Mouse (Mus musculus) erythroblast, embryonic 14.5 days (primary cell): ENCODE results near the gene Prr13. TPM values are rescaled to one million over a fixed set of nuclear protein-coding genes. Genes with fewer than 3 reads are reported as not detected.

Experiments
- H3K27me3 ChIP-seq: 2 replicates; pipeline ENCODE4 v1.6.1; 2012; ENCODE audit warnings: inconsistent platforms; ENCODE audit not compliant: control insufficient read depth
- H3K36me3 ChIP-seq: 2 replicates; pipeline ENCODE4 v1.6.1; 2012; ENCODE audit warnings: mild to moderate bottlenecking, inconsistent platforms; ENCODE audit not compliant: control insufficient read depth
- H3K4me1 ChIP-seq: 2 replicates; pipeline ENCODE4 v1.6.1; 2012; ENCODE audit warnings: inconsistent platforms; ENCODE audit not compliant: control insufficient read depth
- H3K4me3 ChIP-seq: replicated peaks from 2 replicates; pipeline ENCODE3; 2012; ENCODE audit warnings: moderate library complexity, mild to moderate bottlenecking, inconsistent platforms
- H3K9me3 ChIP-seq: 2 replicates; pipeline ENCODE4 v1.6.1; 2012; ENCODE audit warnings: low read length, inconsistent platforms, mixed read lengths; ENCODE audit not compliant: control insufficient read depth
- GATA1 ChIP-seq: IDR thresholded peaks from 2 replicates; pipeline ENCODE4 v1.6.1; 2012; ENCODE audit warnings: low read length, inconsistent platforms, mixed read lengths
- TAL1 ChIP-seq: IDR thresholded peaks from 3 replicates; pipeline ENCODE4 v1.6.1; 2012; ENCODE audit warnings: low read length, inconsistent platforms, mixed read lengths
- polyA plus RNA-seq: library from polyadenylated mRNA; stranded (reverse); fragments of >175 nt; gene quantifications from 2 replicates; pipeline ENCODE4 v1.2.3, GENCODE M21; 2012

Gene Prr13
- polyA plus RNA-seq, 1 experiment: 28.4 TPM

- no peaks in the 10 kb centered on the region for H3K9me3 ChIP-seq
- TF ChIP-seq GATA1 (no peak), TAL1 (no peak)
- no peak overlapping the region for H3K4me3 ChIP-seq
- peaks cover 37% of the 10 kb centered on the region for H3K36me3 ChIP-seq
- peaks cover 13% of the 10 kb centered on the region for H3K4me1 ChIP-seq
- peaks cover 29% of the 10 kb centered on the region for H3K27me3 ChIP-seq
Measured at GRCm38 (mm10) chr15:102506464-102506830, 47.6 kb downstream of the Prr13 start.

GRCm38 (mm10) chr15:102506864-102507263 is 48.0 kb downstream of the Prr13 start:
- H3K4me1 ChIP-seq: peaks cover 14% of the 10 kb centered on the region
- H3K9me3 ChIP-seq: no peaks in the 10 kb centered on the region
- H3K27me3 ChIP-seq: peaks cover 33% of the 10 kb centered on the region
- TF ChIP-seq TAL1 (no peak), GATA1 (no peak)
- H3K36me3 ChIP-seq: peaks cover 32% of the 10 kb centered on the region
- H3K4me3 ChIP-seq: no peak overlapping the region

GRCm38 (mm10) chr15:102507561-102507960 is 48.7 kb downstream of the Prr13 start:
- Histone ChIP-seq H3K4me3 (no peak overlapping the region), H3K9me3 (no peaks in the 10 kb centered on the region), H3K27me3 (peaks cover 39% of the 10 kb centered on the region), H3K36me3 (peaks cover 25% of the 10 kb centered on the region), H3K4me1 (peaks cover 16% of the 10 kb centered on the region)
- TF ChIP-seq GATA1: no peak
- TF ChIP-seq TAL1: no peak

- H3K9me3 ChIP-seq: no peaks in the 10 kb centered on the region
- H3K36me3 ChIP-seq: peaks cover 18% of the 10 kb centered on the region
- peaks cover 16% of the 10 kb centered on the region for H3K4me1 ChIP-seq
- TF ChIP-seq GATA1 (no peak), TAL1 (no peak)
- H3K4me3 ChIP-seq: no peak overlapping the region
- peaks cover 39% of the 10 kb centered on the region for H3K27me3 ChIP-seq
Measured at GRCm38 (mm10) chr15:102508336-102508735, 49.5 kb downstream of the Prr13 start.

GRCm38 (mm10) chr15:102510110-102510509 is 51.3 kb downstream of the Prr13 start:
- Histone ChIP-seq H3K36me3 (peaks cover 2% of the 10 kb centered on the region), H3K4me1 (peaks cover 16% of the 10 kb centered on the region), H3K27me3 (peaks cover 39% of the 10 kb centered on the region), H3K9me3 (no peaks in the 10 kb centered on the region), H3K4me3 (peak overlapping the region; percentile 65)
- no peak for TF ChIP-seq GATA1
- TF ChIP-seq TAL1: no peak

- Histone ChIP-seq H3K36me3 (no peaks in the 10 kb centered on the region), H3K9me3 (no peaks in the 10 kb centered on the region)
- TF ChIP-seq GATA1 (no peak), TAL1 (no peak)
Measured at GRCm38 (mm10) chr15:102510590-102511284, 51.9 kb downstream of the Prr13 start.

GRCm38 (mm10) chr15:102511285-102511833 is 52.5 kb downstream of the Prr13 start:
- no peak overlapping the region for H3K4me3 ChIP-seq
- TF ChIP-seq GATA1 (no peak), TAL1 (no peak)
- H3K27me3 ChIP-seq: peaks cover 50% of the 10 kb centered on the region

More at GRCm38 (mm10) chr15:102510590-102511284, 51.9 kb downstream of the Prr13 start:
- Histone ChIP-seq H3K4me1 (peaks cover 16% of the 10 kb centered on the region), H3K4me3 (peak overlapping the region; percentile 65), H3K27me3 (peaks cover 44% of the 10 kb centered on the region)

GRCm38 (mm10) chr15:102512010-102512409 is 53.2 kb downstream of the Prr13 start:
- no peak overlapping the region for H3K4me3 ChIP-seq
- H3K27me3 ChIP-seq: peaks cover 54% of the 10 kb centered on the region
- peaks cover 29% of the 10 kb centered on the region for H3K4me1 ChIP-seq
- H3K9me3 ChIP-seq: no peaks in the 10 kb centered on the region
- no peaks in the 10 kb centered on the region for H3K36me3 ChIP-seq
- TF ChIP-seq TAL1 (no peak), GATA1 (no peak)

More at GRCm38 (mm10) chr15:102511285-102511833, 52.5 kb downstream of the Prr13 start:
- peaks cover 23% of the 10 kb centered on the region for H3K4me1 ChIP-seq
- H3K9me3 ChIP-seq: no peaks in the 10 kb centered on the region
- no peaks in the 10 kb centered on the region for H3K36me3 ChIP-seq

Other genes with a start within 250 kb of the Prr13 start
- gene Itgb7, start 227.1 kb upstream of the Prr13 start, polyA plus RNA-seq: 1.4 and 2.1 TPM in 2 replicates
- gene Rarg, start 201.5 kb upstream of the Prr13 start, polyA plus RNA-seq: 0.09 TPM in 2 replicates
- not detected in 2 replicates for gene Gm9918, start 188.5 kb upstream of the Prr13 start, polyA plus RNA-seq
- gene Mfsd5, start 179.6 kb upstream of the Prr13 start, polyA plus RNA-seq: 3.2 and 3.5 TPM in 2 replicates
- gene Espl1, start 162.8 kb upstream of the Prr13 start, polyA plus RNA-seq: 12.0 and 15.2 TPM in 2 replicates
- gene Pfdn5, start 132.9 kb upstream of the Prr13 start, polyA plus RNA-seq: 1.2 and 3.3 TPM in 2 replicates
- gene Myg1, start 127.3 kb upstream of the Prr13 start, polyA plus RNA-seq: 6.4 and 8.0 TPM in 2 replicates
- gene Aaas, start 108.3 kb upstream of the Prr13 start, polyA plus RNA-seq: 13.7 and 18.1 TPM in 2 replicates
- not detected in 2 replicates for gene Sp7, start 91.8 kb upstream of the Prr13 start, polyA plus RNA-seq
- 0.32 and 0.93 TPM in 2 replicates for gene Sp1, start 52.9 kb upstream of the Prr13 start, polyA plus RNA-seq
- 0.03 and 0.08 TPM in 2 replicates for gene Amhr2, start 13.7 kb upstream of the Prr13 start, polyA plus RNA-seq
- gene Pcbp2, start 11.5 kb downstream of the Prr13 start, polyA plus RNA-seq: 31.3 and 62.4 TPM in 2 replicates
- gene Gm10337, start 44.7 kb downstream of the Prr13 start, polyA plus RNA-seq: not detected in 2 replicates
- gene Map3k12, start 58.0 kb downstream of the Prr13 start, polyA plus RNA-seq: 0.01 TPM in 2 replicates
- 11.9 and 12.1 TPM in 2 replicates for gene Tarbp2, start 59.2 kb downstream of the Prr13 start, polyA plus RNA-seq
- 0.16 and 0.17 TPM in 2 replicates for gene Npff, start 65.9 kb downstream of the Prr13 start, polyA plus RNA-seq
- 0.09 TPM in 1 of 2 replicates, not detected in the other for gene Gm28047, start 166.0 kb downstream of the Prr13 start, polyA plus RNA-seq
- gene Atf7, start 166.4 kb downstream of the Prr13 start, polyA plus RNA-seq: 0.72 and 1.1 TPM in 2 replicates
- 1.2 and 2.9 TPM in 2 replicates for gene Atp5g2, start 213.3 kb downstream of the Prr13 start, polyA plus RNA-seq